Mouse (Mus musculus) mesoderm, embryonic 11.5 days (tissue): ENCODE data around the gene Thrap3.
A peak's percentile ranks its signal among the peaks of the same experiment; 100 is the strongest.

Experiments
- DNase-seq: peaks from one replicate; pipeline ENCODE4 v3.0.0-alpha.2; 2012; ENCODE audit warnings: low read depth, low spot score

Gene Thrap3

GRCm38 (mm10) chr4:126202303-126203181, at the start of gene Thrap3:
TSS of gene Thrap3 (minus strand) at chr4:126202760.
- DNase-seq = peak; percentile 99

GRCm38 (mm10) chr4:126251655-126252254, 49.2 kb upstream of the Thrap3 start:
- no peak for DNase-seq

- no peak for DNase-seq
Observed at GRCm38 (mm10) chr4:126250659-126251058, 48.1 kb upstream of the Thrap3 start.

DNA sequence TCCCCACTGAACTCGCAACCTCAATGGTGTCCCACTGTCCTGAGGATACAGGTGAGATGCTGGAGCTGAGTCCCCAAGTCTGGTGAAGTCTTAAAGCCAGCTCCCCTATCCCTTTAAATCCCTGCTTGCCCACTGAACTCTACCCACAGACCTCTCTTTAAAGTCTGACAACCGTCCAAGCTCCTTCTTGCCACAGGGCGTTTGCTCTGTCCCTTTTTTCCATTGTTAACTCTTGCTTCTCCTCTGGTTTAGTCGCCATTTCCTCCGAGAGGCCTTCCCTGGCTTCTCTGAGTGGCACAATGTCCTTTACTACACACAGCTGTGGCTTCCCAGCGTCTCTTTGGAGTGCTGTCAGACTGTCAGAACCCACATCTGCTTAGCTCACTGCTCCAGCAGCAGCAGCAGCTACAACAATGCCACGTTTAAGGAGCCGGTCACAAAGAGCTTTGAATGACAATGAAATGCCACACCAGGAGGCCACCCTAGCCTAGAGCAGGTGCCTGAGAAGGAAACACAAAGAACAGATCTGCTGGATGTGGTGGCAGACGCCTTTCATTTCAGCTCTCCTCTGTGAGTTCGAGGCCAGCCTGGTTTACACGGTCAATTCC, 45.8 kb upstream of the Thrap3 start:
- peak; percentile 39 for DNase-seq

GRCm38 (mm10) chr4:126246202-126246889, 43.8 kb upstream of the Thrap3 start:
- no peak for DNase-seq

GRCm38 (mm10) chr4:126242510-126242909, 40.0 kb upstream of the Thrap3 start:
- no peak for DNase-seq

- DNase-seq = no peak
Observed at GRCm38 (mm10) chr4:126241956-126242355, 39.4 kb upstream of the Thrap3 start.

- no peak for DNase-seq
Observed at GRCm38 (mm10) chr4:126239862-126240475, 37.4 kb upstream of the Thrap3 start.

DNA sequence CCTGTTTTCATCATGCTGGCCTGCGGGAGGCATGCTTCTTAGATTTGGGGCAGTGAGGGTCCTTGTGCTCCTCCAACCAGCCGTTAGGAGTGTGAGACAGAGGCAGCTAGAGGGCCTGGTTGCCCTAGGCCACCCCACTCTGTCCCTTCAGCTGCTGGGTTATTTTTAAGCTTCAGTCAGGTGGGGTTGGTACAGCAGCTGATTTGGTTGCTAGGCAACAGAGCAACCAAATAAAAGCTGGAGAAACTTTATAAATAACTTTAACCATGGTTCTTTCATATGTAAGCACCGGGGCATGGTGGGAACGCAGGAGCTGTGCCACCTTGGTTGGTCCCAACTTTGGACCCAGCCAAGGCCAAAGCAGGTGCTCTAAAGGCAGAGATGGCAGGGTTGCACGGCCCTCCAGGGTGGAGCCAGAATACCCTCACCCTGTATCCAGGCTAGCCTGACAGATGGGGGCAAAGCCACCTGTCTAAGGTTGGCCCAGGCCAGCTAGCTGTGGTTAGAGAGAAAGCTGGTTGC, 35.2 kb upstream of the Thrap3 start:
- no peak for DNase-seq

DNA sequence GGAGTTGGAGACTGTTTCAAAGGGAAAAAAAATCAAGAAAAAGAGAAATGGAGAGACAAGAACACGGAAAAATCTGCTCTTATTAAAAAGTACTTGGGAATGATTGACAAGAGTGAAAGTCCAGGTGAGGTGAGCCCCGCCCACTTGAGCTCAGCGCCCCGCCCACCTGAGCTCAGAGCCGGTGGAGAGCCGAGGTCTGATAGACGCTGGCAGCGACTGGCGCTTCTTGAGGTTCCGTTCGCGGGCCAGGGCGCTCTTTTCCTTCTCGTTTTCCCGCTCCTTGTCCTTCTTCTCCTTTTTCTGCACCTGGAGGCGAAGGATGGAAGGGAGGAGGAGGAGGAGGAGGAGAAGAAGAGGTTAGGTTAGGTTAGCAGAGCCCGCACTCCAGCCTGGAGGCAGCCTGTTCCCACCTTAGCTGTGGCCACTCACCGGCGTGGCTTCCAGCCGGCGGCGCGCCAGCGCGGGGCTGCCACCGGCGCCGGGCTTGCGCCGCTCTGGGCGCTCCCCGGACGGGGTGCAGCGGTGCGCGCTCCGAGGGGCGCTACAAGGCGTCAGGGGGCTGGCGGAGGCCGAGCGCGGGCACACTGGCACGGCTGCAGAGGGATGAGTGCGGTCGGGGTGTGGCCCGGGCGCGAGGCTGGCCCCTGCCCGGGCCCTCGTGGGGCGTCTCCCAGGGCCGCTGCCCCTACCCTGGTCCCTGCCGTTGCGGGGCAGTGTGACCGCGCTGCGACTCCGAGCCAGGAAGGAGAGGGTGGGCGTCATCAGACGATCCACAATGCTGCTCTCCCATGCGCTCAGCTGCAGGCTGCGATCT, 34.1 kb upstream of the Thrap3 start:
- DNase-seq = no peak

GRCm38 (mm10) chr4:126235191-126235590, 32.6 kb upstream of the Thrap3 start:
- no peak for DNase-seq

DNA sequence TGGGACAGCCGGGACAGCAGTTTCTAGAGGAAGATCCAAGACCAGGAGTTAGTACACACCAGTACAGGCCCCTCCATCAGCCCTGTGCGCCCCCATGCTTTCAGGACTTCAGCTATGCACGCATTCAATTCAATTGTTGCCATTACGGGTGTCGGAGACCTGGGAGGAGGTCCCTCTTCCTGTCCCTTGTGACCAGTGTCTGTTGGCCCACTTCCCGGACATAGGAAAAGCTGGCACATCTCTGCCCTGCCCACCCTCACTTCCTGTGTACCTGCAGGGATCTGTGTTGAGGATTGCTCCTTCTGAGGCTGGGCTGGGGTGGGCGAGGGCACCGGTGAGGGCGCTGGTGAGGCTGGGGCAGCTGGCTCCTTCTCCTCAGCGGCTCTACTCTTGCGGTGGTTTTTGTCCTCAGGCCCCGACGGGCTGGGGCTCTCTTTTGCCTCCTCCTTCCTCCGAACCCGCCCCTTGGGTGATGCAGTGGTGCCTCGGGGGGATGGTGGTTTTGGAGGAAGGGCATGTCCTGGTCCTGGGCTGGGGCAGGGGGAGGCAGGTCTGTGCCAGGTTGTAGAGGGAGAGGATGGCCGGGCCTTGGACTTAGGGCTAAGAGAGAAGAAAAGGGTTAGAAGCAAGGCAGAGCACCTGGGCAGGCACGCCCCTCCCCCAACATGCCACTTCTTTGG, 32.1 kb upstream of the Thrap3 start:
- DNase-seq = no peak

DNA sequence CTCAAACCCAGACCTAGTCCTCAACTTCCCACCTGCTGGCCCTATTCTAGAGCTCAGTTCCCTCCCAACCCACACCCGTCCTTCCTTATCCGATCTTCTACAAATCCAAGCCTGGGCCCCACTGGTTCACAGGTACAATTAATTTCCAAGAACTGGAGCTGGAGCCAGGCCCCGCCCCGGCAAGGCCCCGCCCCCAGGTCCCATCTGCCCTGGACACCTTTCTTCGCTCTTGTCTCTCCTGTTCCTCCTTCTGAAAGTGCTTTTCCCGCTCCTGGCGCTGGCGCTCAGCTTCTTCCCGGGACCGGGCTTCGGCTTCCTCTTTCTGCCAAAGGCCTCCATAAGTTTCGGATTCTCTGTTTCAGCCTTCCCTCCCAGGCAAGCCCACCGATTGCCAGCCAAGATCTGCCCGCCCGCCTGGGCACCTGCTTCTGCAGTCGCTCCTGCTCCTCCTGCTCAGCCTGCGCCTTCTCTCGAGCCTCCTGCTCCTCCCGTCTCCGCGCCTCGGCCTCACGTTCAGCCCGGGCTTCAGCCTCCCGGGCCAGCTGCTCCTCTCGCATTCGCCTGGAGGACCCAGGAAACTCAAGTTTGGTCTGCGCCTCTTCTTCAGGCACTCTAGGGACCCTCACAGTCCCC, 31.2 kb upstream of the Thrap3 start:
- DNase-seq = no peak

DNA sequence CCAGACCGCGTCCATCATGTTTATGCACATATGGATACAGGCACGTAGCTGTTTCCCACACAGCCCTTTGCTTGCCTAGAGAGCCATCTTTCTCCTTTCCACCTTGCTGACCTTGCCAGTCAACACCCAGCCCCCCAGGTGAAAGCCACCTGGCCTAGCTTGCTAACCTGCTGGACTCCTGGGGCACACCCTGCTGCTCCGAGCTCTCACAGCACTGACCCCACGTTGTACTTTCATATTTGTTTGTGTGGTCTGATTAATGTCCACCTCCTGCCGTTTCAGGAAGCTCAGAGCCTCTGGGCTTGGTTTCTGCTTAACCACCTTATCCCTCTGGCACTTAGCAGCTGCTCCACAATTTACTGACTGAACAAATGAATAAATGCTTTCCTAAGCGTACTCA, 27.3 kb upstream of the Thrap3 start:
- DNase-seq = no peak

GRCm38 (mm10) chr4:126228144-126228543, 25.6 kb upstream of the Thrap3 start:
- no peak for DNase-seq

DNA sequence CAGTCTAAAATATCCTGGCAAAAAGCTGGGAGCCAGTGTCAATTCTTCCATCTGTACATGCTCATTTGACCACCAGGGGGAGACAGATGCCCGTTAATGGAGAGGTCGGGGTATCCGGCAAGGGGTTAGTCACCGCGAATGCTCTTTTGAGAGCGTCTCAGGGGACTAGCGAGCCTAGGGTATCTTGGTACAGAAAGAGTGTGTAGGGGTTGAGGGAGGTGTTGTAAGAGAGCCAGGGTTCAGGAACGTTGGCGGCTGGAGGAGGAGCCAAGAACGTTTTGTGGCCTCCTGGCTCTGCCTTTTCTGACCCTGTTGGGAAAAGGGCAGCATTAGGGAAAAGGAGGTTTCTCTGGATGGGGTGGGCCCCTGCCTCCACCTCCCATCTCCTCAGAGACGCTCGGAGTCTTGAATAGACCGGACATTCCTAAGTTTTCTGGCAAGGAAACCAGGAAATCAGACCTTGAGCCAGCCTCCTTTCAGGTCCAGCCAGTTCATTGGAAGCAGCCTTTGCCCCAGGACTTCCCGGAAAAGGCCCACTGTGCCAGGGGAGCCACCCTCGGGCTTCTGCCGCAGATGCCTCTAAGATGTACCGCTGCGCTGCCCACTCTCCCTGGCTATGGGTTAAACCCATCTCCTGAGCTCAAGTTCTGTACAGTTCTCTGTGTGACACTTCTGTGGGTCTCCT, 24.7 kb upstream of the Thrap3 start:
- peak; percentile 92 for DNase-seq

GRCm38 (mm10) chr4:126226640-126227039, 24.1 kb upstream of the Thrap3 start:
- no peak for DNase-seq

DNA sequence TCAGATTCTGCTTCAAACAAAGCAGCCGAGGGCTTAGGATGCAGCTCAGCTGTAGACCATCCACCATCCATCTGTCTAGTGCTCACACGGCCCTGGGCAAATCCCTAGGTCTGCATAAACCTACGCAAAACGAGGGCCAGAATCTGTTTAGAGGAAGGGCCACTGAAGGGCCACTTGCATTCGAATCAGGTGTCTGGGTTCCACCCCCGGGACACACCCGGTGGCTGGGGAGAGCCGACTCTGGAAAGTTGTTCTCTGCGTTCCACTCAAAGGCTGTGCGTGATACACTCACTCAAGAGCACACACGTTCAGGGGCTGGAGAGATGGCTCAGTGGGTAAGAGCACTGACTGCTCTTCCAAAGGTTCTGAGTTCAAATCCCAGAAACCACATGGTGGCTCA, 20.1 kb upstream of the Thrap3 start:
- no peak for DNase-seq

- no peak for DNase-seq
Observed at GRCm38 (mm10) chr4:126220045-126220444, 17.5 kb upstream of the Thrap3 start.
